Mouse (Mus musculus): ENCODE measurements at regions not wholly inside any gene's neighbourhood (a gene's known extent, or its start where the extent isn't known, plus 50 kb on each side); places are given as distances from the start of the nearest gene placed in this dataset.
"Not testable (repeated sequence)": the region's sequence is repeated elsewhere in the genome, so short reads cannot be mapped to it uniquely, and the experiment has no call there.

- no peak overlapping the region for H3K4me3 ChIP-seq (ENCODE audit: insufficient read depth, low read depth, low read length)
- no peak overlapping the region for H3K27ac ChIP-seq (ENCODE audit: insufficient read depth, low read depth, low read length)
- TF ChIP-seq POLR2A (IDR thresholded peaks at IDR 0.05; ENCODE audit: insufficient read depth, low read depth, low read length) (no peak), CTCF (IDR thresholded peaks at IDR 0.05; ENCODE audit: insufficient read depth, low read depth, low read length) (peak; percentile 84)
- H3K4me1 ChIP-seq (ENCODE audit: control insufficient read depth, insufficient read depth, low read length) = no peaks in the 10 kb centered on the region
- 2% methylated on average over 8 of the region's 8 CpGs for WGBS
Measured at GRCm38 (mm10) chr15:41973263-41973662, 1839.1 kb downstream of the 9330182O14Rik start.

DNA sequence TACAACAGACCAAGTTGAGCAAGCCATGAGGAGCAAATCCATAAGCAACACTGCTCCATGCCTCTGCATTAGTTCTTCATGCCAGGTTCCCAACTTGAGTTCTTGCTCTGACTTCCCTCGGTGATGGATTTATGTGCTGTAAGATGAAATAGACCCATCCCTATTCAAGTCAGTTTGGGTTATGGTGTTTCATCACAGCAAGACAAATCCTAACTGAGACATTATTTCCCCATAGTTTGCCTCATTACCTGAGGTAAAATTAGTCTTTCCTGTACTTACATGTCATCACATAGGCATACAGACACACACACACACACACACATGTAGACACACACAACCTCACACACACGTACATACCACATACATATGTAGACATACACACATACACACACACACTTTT is 1843.0 kb downstream of the 9330182O14Rik start:
- H3K4me1 ChIP-seq (ENCODE audit: control insufficient read depth, insufficient read depth, low read length) = no peaks in the 10 kb centered on the region
- no peak overlapping the region for H3K27ac ChIP-seq (ENCODE audit: insufficient read depth, low read depth, low read length)
- TF ChIP-seq CTCF (IDR thresholded peaks at IDR 0.05; ENCODE audit: insufficient read depth, low read depth, low read length) = no peak
- no peak overlapping the region for H3K4me3 ChIP-seq (ENCODE audit: insufficient read depth, low read depth, low read length)
- 100% methylated on average over 2 of the region's 2 CpGs for WGBS

DNA sequence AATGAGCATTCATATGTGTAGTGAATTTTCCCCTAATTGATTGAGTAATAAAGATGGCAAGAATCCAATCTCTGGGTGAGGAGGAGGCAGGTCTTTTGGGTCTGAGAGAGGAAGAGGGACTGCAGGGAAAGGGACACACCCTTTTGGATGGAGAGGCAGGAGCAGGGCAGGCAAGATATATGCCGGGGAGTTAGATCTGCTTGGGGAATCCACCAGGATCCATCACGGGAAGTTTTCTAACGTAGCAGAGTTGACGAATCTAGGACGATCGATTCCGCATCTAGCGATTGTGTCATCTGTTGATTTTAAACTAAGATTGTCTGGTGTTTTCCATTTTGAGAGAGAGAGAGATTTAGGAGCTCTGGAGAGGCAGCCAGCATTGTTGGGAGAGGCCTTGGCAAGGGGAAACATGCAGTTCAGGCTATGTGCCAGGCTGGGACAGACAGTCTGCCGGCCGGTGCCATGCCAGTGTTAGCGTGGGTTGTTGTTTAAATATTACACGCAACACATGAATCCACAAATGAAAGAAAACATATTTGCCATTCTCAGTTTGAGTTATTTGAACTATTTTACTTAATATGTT is 1843.6 kb downstream of the 9330182O14Rik start:
- H3K27ac ChIP-seq (ENCODE audit: insufficient read depth, low read depth, low read length) = no peak overlapping the region
- H3K4me3 ChIP-seq (ENCODE audit: insufficient read depth, low read depth, low read length) = no peak overlapping the region
- WGBS = 61% methylated on average over 12 of the region's 12 CpGs
- no peak for TF ChIP-seq POLR2A (IDR thresholded peaks at IDR 0.05; ENCODE audit: insufficient read depth, low read depth, low read length)
- no peaks in the 10 kb centered on the region for H3K4me1 ChIP-seq (ENCODE audit: control insufficient read depth, insufficient read depth, low read length)

- WGBS = 94% methylated on average over 6 of the region's 6 CpGs
- Histone ChIP-seq H3K27ac (ENCODE audit: insufficient read depth, low read depth, low read length) (no peak overlapping the region), H3K4me1 (ENCODE audit: control insufficient read depth, insufficient read depth, low read length) (no peaks in the 10 kb centered on the region), H3K4me3 (ENCODE audit: insufficient read depth, low read depth, low read length) (no peak overlapping the region)
- no peak for TF ChIP-seq POLR2A (IDR thresholded peaks at IDR 0.05; ENCODE audit: insufficient read depth, low read depth, low read length)
- TF ChIP-seq CTCF (IDR thresholded peaks at IDR 0.05; ENCODE audit: insufficient read depth, low read depth, low read length) = no peak
Measured at GRCm38 (mm10) chr15:41983261-41983660, 1849.1 kb downstream of the 9330182O14Rik start.

DNA sequence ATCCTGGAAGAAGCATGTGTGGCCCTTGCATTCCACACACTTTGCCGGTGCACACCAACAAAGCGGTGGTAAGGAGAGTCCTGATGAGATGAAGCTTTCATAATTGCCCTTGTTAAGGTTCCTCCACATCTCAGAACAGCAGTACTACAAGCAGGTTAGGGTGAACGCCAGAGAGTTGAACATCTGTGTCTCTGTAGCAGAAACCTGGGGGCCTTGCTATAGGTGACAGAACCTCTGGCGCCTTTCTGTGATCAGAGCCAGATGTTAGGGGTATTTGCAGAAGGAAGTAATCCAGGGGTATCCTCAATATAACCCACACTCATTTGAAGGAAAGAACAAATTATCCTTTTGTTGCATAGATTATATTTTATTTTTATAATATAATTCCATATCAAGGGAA is 1850.1 kb downstream of the 9330182O14Rik start:
- Histone ChIP-seq H3K4me3 (ENCODE audit: insufficient read depth, low read depth, low read length) (no peak overlapping the region), H3K4me1 (ENCODE audit: control insufficient read depth, insufficient read depth, low read length) (no peaks in the 10 kb centered on the region), H3K27ac (ENCODE audit: insufficient read depth, low read depth, low read length) (no peak overlapping the region)
- TF ChIP-seq CTCF (IDR thresholded peaks at IDR 0.05; ENCODE audit: insufficient read depth, low read depth, low read length) (no peak), POLR2A (IDR thresholded peaks at IDR 0.05; ENCODE audit: insufficient read depth, low read depth, low read length) (no peak)
- 92% methylated on average over 4 of the region's 4 CpGs for WGBS

DNA sequence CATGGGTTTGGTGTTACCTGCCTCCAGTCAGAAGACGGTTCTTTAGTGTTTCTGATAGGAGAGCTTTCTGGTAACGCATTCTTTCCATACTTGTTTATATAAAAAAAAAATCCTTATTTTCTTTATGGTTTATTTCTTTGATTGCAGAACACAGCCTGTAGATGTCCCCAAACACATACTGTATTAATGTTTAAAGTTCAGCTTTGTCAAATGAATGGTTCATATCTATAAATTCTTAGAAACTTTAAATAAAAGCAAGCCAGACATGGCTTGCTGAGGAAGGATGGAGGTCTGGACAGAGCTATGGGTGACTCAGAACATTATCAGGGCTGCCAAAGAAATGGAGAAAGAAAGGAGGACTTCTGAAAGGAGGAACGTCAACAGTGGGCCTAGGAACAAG is 1852.1 kb downstream of the 9330182O14Rik start:
- TF ChIP-seq CTCF (IDR thresholded peaks at IDR 0.05; ENCODE audit: insufficient read depth, low read depth, low read length) = no peak
- TF ChIP-seq POLR2A (IDR thresholded peaks at IDR 0.05; ENCODE audit: insufficient read depth, low read depth, low read length) = no peak
- Histone ChIP-seq H3K4me1 (ENCODE audit: control insufficient read depth, insufficient read depth, low read length) (no peaks in the 10 kb centered on the region), H3K4me3 (ENCODE audit: insufficient read depth, low read depth, low read length) (no peak overlapping the region), H3K27ac (ENCODE audit: insufficient read depth, low read depth, low read length) (no peak overlapping the region)
- 85% methylated on average over 3 of the region's 3 CpGs for WGBS

DNA sequence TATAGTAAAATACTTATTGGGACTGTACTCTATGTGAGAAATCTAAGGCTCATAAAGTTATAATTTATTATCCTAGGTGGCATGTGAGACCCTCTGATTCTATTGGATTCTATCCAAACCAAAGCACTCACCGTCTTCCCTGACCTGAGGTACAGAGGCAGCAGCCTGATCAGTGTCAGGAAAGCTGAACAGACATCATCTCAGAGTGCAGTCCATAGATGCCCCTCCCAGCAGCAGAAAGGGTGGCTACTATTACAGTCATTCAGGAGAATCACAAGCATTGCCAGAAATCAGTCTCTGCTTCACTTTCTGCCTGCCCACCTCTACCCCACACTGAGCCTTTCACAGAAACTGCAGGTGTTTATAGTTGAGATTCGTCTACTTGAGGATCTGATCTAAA is 1854.9 kb downstream of the 9330182O14Rik start:
- no peaks in the 10 kb centered on the region for H3K4me1 ChIP-seq (ENCODE audit: control insufficient read depth, insufficient read depth, low read length)
- no peak overlapping the region for H3K4me3 ChIP-seq (ENCODE audit: insufficient read depth, low read depth, low read length)
- H3K27ac ChIP-seq (ENCODE audit: insufficient read depth, low read depth, low read length) = no peak overlapping the region
- TF ChIP-seq CTCF (IDR thresholded peaks at IDR 0.05; ENCODE audit: insufficient read depth, low read depth, low read length) (no peak), POLR2A (IDR thresholded peaks at IDR 0.05; ENCODE audit: insufficient read depth, low read depth, low read length) (no peak)
- WGBS = 69% methylated on average over 2 of the region's 2 CpGs

GRCm38 (mm10) chr15:41991816-41992215 is 1857.7 kb downstream of the 9330182O14Rik start:
- Histone ChIP-seq H3K4me3 (ENCODE audit: insufficient read depth, low read depth, low read length) (no peak overlapping the region), H3K27ac (ENCODE audit: insufficient read depth, low read depth, low read length) (no peak overlapping the region), H3K4me1 (ENCODE audit: control insufficient read depth, insufficient read depth, low read length) (no peaks in the 10 kb centered on the region)
- no peak for TF ChIP-seq POLR2A (IDR thresholded peaks at IDR 0.05; ENCODE audit: insufficient read depth, low read depth, low read length)
- TF ChIP-seq CTCF (IDR thresholded peaks at IDR 0.05; ENCODE audit: insufficient read depth, low read depth, low read length) = no peak

DNA sequence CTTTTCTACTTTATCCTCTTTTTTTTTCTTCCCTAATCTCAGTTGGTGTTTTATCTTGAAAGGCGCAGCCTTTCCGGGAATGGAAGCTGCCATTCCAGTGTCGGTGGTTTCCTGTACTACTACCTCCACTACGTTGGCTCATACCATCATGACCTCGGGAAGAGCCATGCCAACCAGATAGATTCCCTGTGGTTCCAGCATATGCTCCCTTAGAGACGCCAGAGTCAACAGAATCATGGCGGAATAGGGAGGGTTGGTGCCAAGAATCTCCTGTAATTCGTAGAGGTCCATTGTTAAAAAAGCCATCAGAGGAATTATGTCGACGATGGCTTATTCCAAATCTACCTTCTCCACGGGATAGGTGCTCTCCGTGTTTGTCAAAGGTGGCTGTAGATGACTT is 1898.1 kb downstream of the 9330182O14Rik start:
- not testable (repeated sequence) for H3K4me1 ChIP-seq (ENCODE audit: control insufficient read depth, insufficient read depth, low read length); H3K4me3 ChIP-seq (ENCODE audit: insufficient read depth, low read depth, low read length); H3K27ac ChIP-seq (ENCODE audit: insufficient read depth, low read depth, low read length)
- WGBS = 96% methylated on average over 12 of the region's 12 CpGs
